In the genomic region with DNA sequence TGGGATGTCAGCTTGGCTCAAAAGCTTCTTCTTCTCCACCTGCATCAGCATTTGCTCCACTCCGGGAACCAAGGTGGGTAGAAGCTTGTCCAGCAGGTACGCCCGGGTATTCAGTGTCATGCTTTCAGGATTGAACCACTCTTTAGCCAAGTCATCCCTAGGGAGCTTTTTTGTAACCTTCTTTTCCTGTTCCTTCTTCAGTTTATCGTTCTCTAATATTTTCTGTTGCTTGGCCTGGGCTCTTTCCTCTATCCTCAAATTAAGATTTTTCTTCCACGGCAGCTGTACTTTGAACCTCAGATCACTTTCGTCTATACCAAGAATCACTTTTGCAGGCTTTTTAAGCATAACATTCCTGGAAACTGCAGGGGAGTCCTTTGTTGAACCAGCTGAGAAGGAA, we compare ENCODE assay signal across 28 mouse cellular contexts. TPM values are rescaled to one million over a fixed set of nuclear protein-coding genes. Genes with fewer than 3 reads are reported as not detected.
DNase-seq lines count a peak whose midpoint lies in the region; ATAC-seq and TF ChIP-seq lines count a peak whose summit lies in the region.
"Had no signal": no experiment of that assay in that cellular context is flagged by ENCODE, and none has a peak within 500 bp of the region (broad histone marks: within the 10 kb centered on the region; RNA-seq: fewer than 3 reads in every experiment).

A gene (minus strand): TSS at position 101 of the 400 bp plus-strand sequence.

- no peak within 1 kb of the TSS for H3K4me3 ChIP-seq in gastrocnemius, adult 2 months
- H3K4me3 ChIP-seq in lung, embryonic 15.5 days: peak within 1 kb of the TSS; percentile 10; the same call in 1 of the 2 replicates
- H3K4me3 ChIP-seq in testis, adult 2 months (ENCODE audit: control insufficient read depth, low read depth, low read length): no peak within 1 kb of the TSS
- H3K4me3 ChIP-seq in hindbrain, embryonic 13.5 days: no peak within 1 kb of the TSS
- H3K4me3 ChIP-seq: embryonic facial prominence, embryonic 10.5 days; embryonic facial prominence, embryonic 13.5 days; forebrain, embryonic 10.5 days; forebrain, embryonic 13.5 days; heart, embryonic 12.5 days; heart, embryonic 15.5 days; hindbrain, embryonic 15.5 days had no signal

- peaks cover 4% of the 10 kb centered on the region for H3K4me1 ChIP-seq in lung, embryonic 15.5 days
- H3K4me1 ChIP-seq in testis, adult 2 months (ENCODE audit: control insufficient read depth, insufficient read depth, low read length): no peaks in the 10 kb centered on the region
- H3K4me1 ChIP-seq in hindbrain, embryonic 13.5 days (replicated peaks): no peaks in the 10 kb centered on the region; the same call in 1 of the 2 replicates
- H3K4me1 ChIP-seq: embryonic facial prominence, embryonic 13.5 days; hindbrain, embryonic 15.5 days had no signal

- intact Hi-C loops in gastrocnemius, adult 2 months (cut with DNase I): no loop called here
- intact Hi-C loops in heart, postnatal 10 days (cut with DNase I): no loop called here

- TF ChIP-seq CTCF in gastrocnemius, adult 2 months (IDR thresholded peaks at IDR 0.05): no peak
- no peak for TF ChIP-seq CTCF in testis, adult 2 months (IDR thresholded peaks at IDR 0.05; ENCODE audit: control insufficient read depth, insufficient read depth, insufficient replicate concordance, low read depth, low read length)

- H3K9ac ChIP-seq in lung, embryonic 15.5 days: no peak within 1 kb of the TSS
- H3K9ac ChIP-seq in hindbrain, embryonic 13.5 days: no peak within 1 kb of the TSS
- H3K9ac ChIP-seq: embryonic facial prominence, embryonic 13.5 days; forebrain, embryonic 13.5 days; heart, embryonic 12.5 days; heart, embryonic 15.5 days; hindbrain, embryonic 15.5 days had no signal

- H3K36me3 ChIP-seq in lung, embryonic 15.5 days: no peaks in the 10 kb centered on the region
- H3K36me3 ChIP-seq in testis, adult 2 months (ENCODE audit: control insufficient read depth, insufficient read depth, low read length): no peaks in the 10 kb centered on the region; the same call in 1 of the 2 replicates
- no peaks in the 10 kb centered on the region for H3K36me3 ChIP-seq in hindbrain, embryonic 13.5 days
- H3K36me3 ChIP-seq: embryonic facial prominence, embryonic 10.5 days; embryonic facial prominence, embryonic 13.5 days; forebrain, embryonic 10.5 days; heart, embryonic 12.5 days; heart, embryonic 15.5 days; hindbrain, embryonic 15.5 days had no signal

- no peak for DNase-seq in gastrocnemius, adult 2 months
- no peak for DNase-seq in gastrocnemius, adult 18-20 months (ENCODE audit: low spot score)
- DNase-seq in lung, postnatal 4 days: no peak
- no peak for DNase-seq in testis, postnatal 10 days (ENCODE audit: low spot score)
- DNase-seq in heart, postnatal 10 days: no peak
- DNase-seq: adrenal gland, adult 8-10 months; adrenal gland, postnatal 25 days; cerebellum, adult 11-12 months; cerebellum, adult 8-10 months; cerebellum, postnatal 10 days; cerebellum, postnatal 36 days; embryo, embryonic 11 days; gastrocnemius, postnatal 25 days; heart, adult 18-20 months; heart, postnatal 14 days; heart, postnatal 4 days had no signal

- H3K27me3 ChIP-seq in lung, embryonic 15.5 days: no peaks in the 10 kb centered on the region
- no peaks in the 10 kb centered on the region for H3K27me3 ChIP-seq in testis, adult 2 months (ENCODE audit: control insufficient read depth, insufficient read depth, low read length)
- H3K27me3 ChIP-seq in hindbrain, embryonic 13.5 days: no peaks in the 10 kb centered on the region
- H3K27me3 ChIP-seq: embryonic facial prominence, embryonic 13.5 days; heart, embryonic 12.5 days; heart, embryonic 15.5 days; hindbrain, embryonic 15.5 days had no signal

- H3K4me2 ChIP-seq in lung, embryonic 15.5 days: peak within 1 kb of the TSS; percentile 41
- no peak within 1 kb of the TSS for H3K4me2 ChIP-seq in hindbrain, embryonic 13.5 days
- H3K4me2 ChIP-seq: embryonic facial prominence, embryonic 13.5 days; forebrain, embryonic 13.5 days; heart, embryonic 12.5 days; heart, embryonic 15.5 days; hindbrain, embryonic 15.5 days had no signal

- TF ChIP-seq POLR2A in testis, adult 2 months (IDR thresholded peaks at IDR 0.05; ENCODE audit: control insufficient read depth, low read depth, low read length): no peak

- WGBS in lung, embryonic 15.5 days: 38% methylated on average over 6 of the region's 6 CpGs
- WGBS in hindbrain, embryonic 13.5 days: 85% methylated on average over 6 of the region's 6 CpGs

- peak within 1 kb of the TSS; percentile 31; the same call in 1 of the 2 replicates for H3K27ac ChIP-seq in gastrocnemius, adult 2 months
- H3K27ac ChIP-seq in lung, embryonic 15.5 days: peak within 1 kb of the TSS; percentile 25
- H3K27ac ChIP-seq in testis, adult 2 months (ENCODE audit: control insufficient read depth, insufficient read depth, low read depth, low read length): no peak within 1 kb of the TSS
- H3K27ac ChIP-seq in hindbrain, embryonic 13.5 days: no peak within 1 kb of the TSS
- H3K27ac ChIP-seq: embryonic facial prominence, embryonic 10.5 days; embryonic facial prominence, embryonic 13.5 days; forebrain, embryonic 10.5 days; forebrain, embryonic 13.5 days; heart, embryonic 15.5 days; hindbrain, embryonic 15.5 days had no signal

- no peak for ATAC-seq in lung, embryonic 15.5 days (ENCODE audit: borderline replicate concordance, extremely low read depth, low FRiP score, low TSS enrichment)
- ATAC-seq in hindbrain, embryonic 13.5 days (ENCODE audit: low FRiP score): no peak
- ATAC-seq: activated CD4-positive, CD25-positive, alpha-beta regulatory T cell, adult 4 months; forebrain, embryonic 13.5 days; forebrain, embryonic 16.5 days had no signal

- H3K9me3 ChIP-seq in lung, embryonic 15.5 days: no peaks in the 10 kb centered on the region
- no peaks in the 10 kb centered on the region for H3K9me3 ChIP-seq in hindbrain, embryonic 13.5 days
- H3K9me3 ChIP-seq: embryonic facial prominence, embryonic 10.5 days; embryonic facial prominence, embryonic 13.5 days; forebrain, embryonic 10.5 days; forebrain, embryonic 13.5 days; heart, embryonic 12.5 days; heart, embryonic 15.5 days; hindbrain, embryonic 15.5 days had no signal

RNA-seq across cellular contexts. Expression of the gene that starts here (rescaled TPM):
- total RNA-seq in gastrocnemius, adult 2 months (2021): under 1 TPM; 0.18 to 0.20 TPM
- under 1 TPM; 0.07 to 0.12 TPM for total RNA-seq in gastrocnemius, adult 18-20 months (2021)
- 0.30 and 0.43 TPM in 2 replicates for polyA plus RNA-seq in lung, embryonic 15.5 days (2015; fragmentation: Nextera tagmentation; extraction: Ambion mirVana)
- polyA plus RNA-seq in testis, adult 2 months (2012; rRNA removed): 172 and 216 TPM in 2 replicates
- total RNA-seq in heart, postnatal 10 days (2021): under 1 TPM; 0.57 to 0.69 TPM
- 0.62 and 0.71 TPM in 2 replicates for polyA plus RNA-seq in hindbrain, embryonic 13.5 days (2015; fragmentation: Nextera tagmentation; extraction: Ambion mirVana)

Comparison
In these comparisons a context has a peak if more than half of its experiments do, and no peak if none do; other contexts are left out.
1. RNA of the gene that starts here (polyA plus RNA-seq): 172 to 216 TPM in testis, adult 2 months; 0.62 to 0.71 TPM in hindbrain, embryonic 13.5 days and 0.30 to 0.43 TPM in lung, embryonic 15.5 days; every median in the first group is over 100 times any median in the second.
2. H3K27ac ChIP-seq: peak in gastrocnemius, adult 2 months (single experiment) and lung, embryonic 15.5 days (single experiment); none in testis, adult 2 months (single experiment) and hindbrain, embryonic 13.5 days (single experiment).